Mouse (Mus musculus) limb, embryonic 14.5 days (tissue): ENCODE measurements around the gene Rarres2. TPM values are rescaled to one million over a fixed set of nuclear protein-coding genes. Genes with fewer than 3 reads are reported as not detected.

Experiments
- ATAC-seq: fragments of 200-750 bp; cut with Nextera tagmentation; 2 replicates; pipeline ENCODE4 v1.8.0; 2017; ENCODE audit warnings: low read depth, moderate number of reproducible peaks, moderate TSS enrichment; ENCODE audit not compliant: low FRiP score
- DNase-seq: peaks from one replicate; pipeline ENCODE4 v3.0.0-alpha.2; 2015; ENCODE audit warnings: low spot score
- H3K27ac ChIP-seq: fragments of 300-500 bp; sonication (generic); replicated peaks from 2 replicates; pipeline ENCODE4 v1.5.1; 2014; ENCODE audit warnings: low read depth, mild to moderate bottlenecking, low read length, moderate library complexity, mixed read lengths
- H3K27me3 ChIP-seq: fragments of 300-500 bp; sonication (generic); 2 replicates; pipeline ENCODE4 v1.6.1; 2014; ENCODE audit warnings: low read length, mixed read lengths; ENCODE audit not compliant: control insufficient read depth, insufficient read depth
- H3K36me3 ChIP-seq: fragments of 300-500 bp; sonication (generic); 2 replicates; pipeline ENCODE4 v1.6.1; 2014; ENCODE audit warnings: mild to moderate bottlenecking, low read length, moderate library complexity, mixed read lengths; ENCODE audit not compliant: control insufficient read depth, insufficient read depth
- H3K4me1 ChIP-seq: fragments of 300-500 bp; sonication (generic); 2 replicates; pipeline ENCODE4 v1.6.1; 2014; ENCODE audit warnings: antibody characterized with exemption, low read length, mixed read lengths; ENCODE audit not compliant: control insufficient read depth, insufficient read depth
- H3K4me2 ChIP-seq: fragments of 300-500 bp; sonication (generic); replicated peaks from 2 replicates; pipeline ENCODE4 v1.6.1; 2014; ENCODE audit warnings: low read depth, mild to moderate bottlenecking, low read length, moderate library complexity; ENCODE audit not compliant: severe bottlenecking
- H3K4me3 ChIP-seq: fragments of 300-500 bp; sonication (generic); replicated peaks from 2 replicates; pipeline ENCODE4 v1.5.1; 2014; ENCODE audit warnings: low read length
- H3K9ac ChIP-seq: fragments of 300-500 bp; sonication (generic); 2 replicates; pipeline ENCODE4 v1.6.1; 2014; ENCODE audit warnings: mild to moderate bottlenecking, low read depth, low read length, moderate library complexity; ENCODE audit not compliant: severe bottlenecking
- H3K9me3 ChIP-seq: fragments of 300-500 bp; sonication (generic); 2 replicates; pipeline ENCODE4 v1.6.1; 2016; ENCODE audit warnings: low read length; ENCODE audit not compliant: control insufficient read depth
- POLR2A ChIP-seq: fragments of 200-500 bp; IDR thresholded peaks from 2 replicates; pipeline ENCODE4 v1.8.0; 2012; ENCODE audit warnings: inconsistent platforms, mild to moderate bottlenecking, moderate library complexity, borderline replicate concordance; ENCODE audit not compliant: insufficient read depth, insufficient read length; ENCODE audit errors: extremely low read depth
- WGBS: fragments of 180-500 bp; shearing (Covaris S2); extraction: QIAGEN DNeasy Blood & Tissue Kit; methylation state at CpG from one replicate; pipeline ENCODE4 v1.1.7; 2014; 5-methylcytosine and 5-hydroxymethylcytosine counted together
- polyA plus RNA-seq, 2 experiments: library from polyadenylated mRNA; depleted of rRNA in 1 of 2; stranded (reverse) in 1 of 2; unstranded in 1 of 2; fragments of >200 nt; fragmentation: Nextera tagmentation in 1 of 2; extraction: Ambion mirVana in 1 of 2; gene quantifications; 2 replicates each; pipeline versions ENCODE4 v1.2.1 to v1.2.3; 2012 to 2014

Rarres2 gene
- polyA plus RNA-seq, 2 experiments, result 19.7 to 21.3 TPM

GRCm38 (mm10) chr6:48569065-48569807 is 3.4 kb downstream of the Rarres2 start:
- Histone ChIP-seq H3K4me1 (peaks cover 22% of the 10 kb centered on the region), H3K9me3 (no peaks in the 10 kb centered on the region), H3K27ac (no peak overlapping the region), H3K4me3 (no peak overlapping the region), H3K27me3 (no peaks in the 10 kb centered on the region), H3K9ac (no peak overlapping the region), H3K4me2 (no peak overlapping the region), H3K36me3 (peaks cover 10% of the 10 kb centered on the region; the same call in 1 of the 2 replicates)
- no peak for TF ChIP-seq POLR2A
- 82% methylated on average over 7 of the region's 8 CpGs for WGBS
- ATAC-seq, result no peak
- no peak for DNase-seq

- no peak overlapping the region for H3K4me3 ChIP-seq
- H3K4me2 ChIP-seq, result no peak overlapping the region
- no peak for TF ChIP-seq POLR2A
- 80% methylated on average over 21 of the region's 21 CpGs for WGBS
- DNase-seq (no peak), ATAC-seq (no peak)
- H3K27ac ChIP-seq, result no peak overlapping the region
- peaks cover 22% of the 10 kb centered on the region for H3K4me1 ChIP-seq
- H3K27me3 ChIP-seq, result no peaks in the 10 kb centered on the region
- H3K9ac ChIP-seq, result no peak overlapping the region
- peaks cover 12% of the 10 kb centered on the region; the same call in 1 of the 2 replicates for H3K36me3 ChIP-seq
- no peaks in the 10 kb centered on the region for H3K9me3 ChIP-seq
Measured at GRCm38 (mm10) chr6:48568036-48568984, 4.3 kb downstream of the Rarres2 start.

- 23% methylated on average over 5 of the region's 5 CpGs for WGBS
- Histone ChIP-seq H3K4me3 (no peak overlapping the region), H3K27ac (peak overlapping the region; percentile 14; the same call in 1 of the 2 replicates), H3K36me3 (peaks cover 12% of the 10 kb centered on the region; the same call in 1 of the 2 replicates), H3K9me3 (no peaks in the 10 kb centered on the region), H3K27me3 (no peaks in the 10 kb centered on the region), H3K4me2 (no peak overlapping the region), H3K4me1 (peaks cover 19% of the 10 kb centered on the region), H3K9ac (no peak overlapping the region)
- TF ChIP-seq POLR2A, result no peak
- peak; percentile 72 for ATAC-seq
- peak; percentile 63 for DNase-seq
Measured at GRCm38 (mm10) chr6:48566312-48566711, 6.3 kb downstream of the Rarres2 start.

- Histone ChIP-seq H3K27ac (0 out of 2 replicates have a peak overlapping the region, but pooled peaks have one; percentile 14), H3K4me3 (no peak overlapping the region), H3K9ac (no peak overlapping the region), H3K4me2 (no peak overlapping the region), H3K27me3 (no peaks in the 10 kb centered on the region), H3K36me3 (peaks cover 12% of the 10 kb centered on the region; the same call in 1 of the 2 replicates), H3K9me3 (no peaks in the 10 kb centered on the region), H3K4me1 (peaks cover 19% of the 10 kb centered on the region)
- no peak for TF ChIP-seq POLR2A
- no peak for DNase-seq
- 75% methylated on average over 4 of the region's 4 CpGs for WGBS
- ATAC-seq, result peak; percentile 24; the same call in 1 of the 2 replicates
Measured at GRCm38 (mm10) chr6:48565693-48566310, 6.8 kb downstream of the Rarres2 start.

- Histone ChIP-seq H3K4me1 (peaks cover 8% of the 10 kb centered on the region; the same call in 1 of the 2 replicates), H3K27ac (peak overlapping the region; percentile 97; the same call in 1 of the 2 replicates), H3K27me3 (no peaks in the 10 kb centered on the region), H3K9me3 (no peaks in the 10 kb centered on the region), H3K36me3 (no peaks in the 10 kb centered on the region), H3K9ac (no peak overlapping the region), H3K4me2 (0 out of 2 replicates have a peak overlapping the region, but pooled peaks have one; percentile 84), H3K4me3 (no peak overlapping the region)
- WGBS, result 92% methylated on average over 3 of the region's 3 CpGs
- DNase-seq (no peak), ATAC-seq (no peak)
- TF ChIP-seq POLR2A, result no peak
Measured at GRCm38 (mm10) chr6:48555956-48556355, 16.6 kb downstream of the Rarres2 start.
